Mouse (Mus musculus) thymus, postnatal 0 days (tissue): ENCODE results near the gene Gm47959. TPM values are rescaled to one million over a fixed set of nuclear protein-coding genes. Genes with fewer than 3 reads are reported as not detected.
"Not testable (repeated sequence)": the region's sequence is repeated elsewhere in the genome, so short reads cannot be mapped to it uniquely, and the experiment has no call there.

Source experiments
- DNase-seq: peaks from one replicate; pipeline ENCODE4 v3.0.0-alpha.2; 2015; ENCODE audit warnings: low spot score
- polyA plus RNA-seq: library from polyadenylated mRNA; unstranded; fragments of >200 nt; fragmentation: Nextera tagmentation; extraction: Ambion mirVana; gene quantifications from 2 replicates; pipeline ENCODE4 v1.2.1, GENCODE M21; 2015

Gene Gm47959
- not detected in 2 replicates for polyA plus RNA-seq

DNA sequence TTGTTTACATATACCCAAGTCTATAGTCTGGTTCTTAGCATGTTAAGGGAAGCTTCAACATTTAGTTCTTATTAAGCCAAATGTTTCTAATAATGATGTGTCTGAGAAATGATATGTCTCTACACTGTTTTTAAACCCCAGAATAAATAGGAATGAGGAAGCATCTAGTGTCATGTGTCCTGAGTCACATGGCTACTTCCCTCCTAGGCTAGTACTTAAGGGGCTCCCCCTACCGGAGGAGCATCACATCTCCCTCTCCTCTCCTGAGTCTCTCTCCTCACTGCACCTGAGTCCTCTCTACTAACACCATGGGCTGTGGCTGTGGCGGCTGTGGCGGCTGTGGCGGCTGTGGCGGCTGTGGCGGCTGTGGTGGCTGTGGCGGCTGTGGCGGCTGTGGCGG is at the start of gene Gm47959:
TSS of gene Gm47959 (plus strand) at position 243 of the 400 bp plus-strand sequence.
- not testable (repeated sequence) for DNase-seq

DNA sequence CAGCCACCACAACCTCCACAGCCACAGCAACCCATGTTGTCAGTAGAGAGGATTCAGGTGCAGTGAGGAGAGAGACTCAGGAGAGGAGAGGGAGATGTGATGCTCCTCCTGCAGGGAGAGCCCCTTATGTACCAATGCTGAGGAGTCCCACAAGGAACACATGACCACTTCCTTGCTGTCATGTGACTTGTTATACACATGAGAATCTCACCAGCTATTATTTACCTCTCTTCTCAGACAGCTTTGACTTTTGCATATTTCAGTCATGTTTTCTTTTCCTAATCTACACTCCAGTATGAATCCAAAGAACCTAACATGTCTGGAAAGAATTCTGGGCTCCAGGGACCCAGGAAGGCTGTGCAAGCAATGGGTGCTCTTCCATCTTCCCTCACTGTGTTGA is 44.4 kb upstream of the Gm47959 start, which contains the start of gene Gm7544:
TSS of gene Gm7544 (minus strand) at position 101 of the 400 bp plus-strand sequence.
- not testable (repeated sequence) for DNase-seq

DNA sequence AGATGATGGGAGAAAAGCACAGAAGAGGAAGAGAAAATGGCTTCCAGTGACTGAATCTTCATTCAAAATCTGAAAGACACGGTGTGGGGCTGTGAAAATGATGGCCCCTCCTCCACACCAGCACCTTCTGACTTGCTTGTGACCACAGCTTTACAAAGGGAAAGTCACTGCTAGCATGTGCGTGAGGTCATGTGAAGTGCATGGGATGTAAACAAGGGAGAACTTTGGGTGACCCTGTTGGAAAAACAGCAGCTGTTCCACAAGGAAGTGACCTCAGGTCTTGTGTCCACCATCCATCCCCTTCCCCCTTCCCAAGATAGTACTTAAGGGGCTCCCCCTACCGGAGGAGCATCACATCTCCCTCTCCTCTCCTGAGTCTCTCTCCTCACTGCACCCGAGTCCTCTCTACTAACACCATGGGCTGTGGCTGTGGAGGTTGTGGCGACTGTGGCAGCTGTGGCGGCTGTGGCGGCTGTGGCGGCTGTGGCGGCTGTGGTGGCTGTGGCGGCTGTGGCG is 40.4 kb upstream of the Gm47959 start, which contains the start of gene Gm47955:
TSS of gene Gm47955 (plus strand) at position 417 of the 516 bp plus-strand sequence.
- no peak for DNase-seq

DNA sequence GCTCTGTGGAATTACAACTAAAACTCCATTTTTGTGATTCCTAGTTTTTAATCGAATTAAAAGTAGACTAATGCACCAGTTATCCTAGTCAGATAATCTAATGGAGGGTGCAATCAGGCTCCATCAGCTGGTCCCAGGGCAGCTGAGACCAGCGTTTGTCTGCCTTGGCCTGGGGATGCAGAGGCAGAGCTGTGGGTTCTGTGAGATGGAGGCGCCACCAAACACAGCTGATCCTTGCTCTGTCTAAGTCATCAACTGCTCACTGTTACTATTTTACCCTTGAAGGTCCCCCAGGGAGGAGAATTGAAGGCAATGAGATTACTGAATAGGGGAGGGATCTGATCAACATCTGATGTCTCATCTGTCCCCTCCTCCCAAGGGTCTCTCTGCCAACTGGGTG is 33.9 kb upstream of the Gm47959 start:
- DNase-seq, result no peak

- no peak for DNase-seq
Observed at GRCm38 (mm10) chr1:82972046-82972445, 28.3 kb upstream of the Gm47959 start.

DNA sequence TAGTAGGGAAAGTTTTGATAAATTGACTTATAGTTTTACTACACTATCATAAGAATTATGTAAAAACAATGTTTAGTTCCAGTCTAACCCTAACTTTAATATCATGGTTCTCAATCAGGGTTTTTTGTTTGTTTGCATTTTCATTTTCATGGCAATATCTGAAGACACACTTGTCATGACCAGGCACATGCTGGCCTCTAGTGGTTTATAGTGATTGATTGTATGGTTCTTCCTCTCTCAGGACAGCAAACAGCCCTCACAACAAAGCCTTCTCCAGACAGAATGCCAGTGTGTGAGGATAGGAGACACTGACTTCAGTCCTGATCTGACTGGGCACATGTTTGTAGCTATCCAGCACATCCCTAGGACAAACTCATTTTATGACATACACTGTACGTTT is 27.1 kb upstream of the Gm47959 start:
- no peak for DNase-seq

GRCm38 (mm10) chr1:82973901-82974300 is 26.4 kb upstream of the Gm47959 start:
- DNase-seq, result peak; percentile 55

DNA sequence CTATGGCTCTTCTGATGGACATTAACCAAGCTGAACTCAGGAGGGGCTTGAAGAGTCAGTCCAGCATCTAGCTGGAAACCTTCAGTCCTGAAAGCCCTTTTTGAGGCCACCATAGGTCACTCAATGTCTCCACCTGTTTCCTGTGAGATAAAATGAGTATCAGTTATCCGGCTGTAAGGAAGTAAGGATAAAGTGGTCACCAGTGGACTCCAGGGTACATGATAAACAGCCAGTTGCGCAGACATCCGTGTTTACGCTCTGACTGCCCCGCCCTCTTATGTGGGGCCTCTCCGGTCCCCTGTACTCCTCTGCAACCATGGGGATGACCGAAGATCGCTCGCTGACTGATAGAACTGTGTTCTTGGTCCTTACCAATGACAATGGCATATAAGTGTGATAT is 26.0 kb upstream of the Gm47959 start:
- DNase-seq, result no peak

DNA sequence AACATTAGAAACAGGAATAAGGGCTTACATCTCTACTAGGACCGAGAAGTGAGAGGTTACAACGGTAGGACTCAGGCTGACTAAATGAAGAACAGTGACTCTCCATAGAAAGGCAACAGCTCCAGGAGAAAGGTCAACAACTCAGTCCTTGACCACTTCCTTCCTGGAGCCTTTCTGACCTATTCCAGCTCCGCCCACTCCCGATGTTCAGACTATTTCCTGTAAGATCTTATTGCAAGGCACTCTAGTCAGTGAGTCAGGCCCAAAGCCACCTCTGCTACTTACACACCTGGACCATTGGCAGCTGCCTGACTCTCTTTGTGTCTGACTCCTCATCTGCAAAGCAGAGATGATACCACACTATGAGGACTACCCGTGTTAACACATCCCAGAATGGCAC is 24.6 kb upstream of the Gm47959 start:
- no peak for DNase-seq

DNA sequence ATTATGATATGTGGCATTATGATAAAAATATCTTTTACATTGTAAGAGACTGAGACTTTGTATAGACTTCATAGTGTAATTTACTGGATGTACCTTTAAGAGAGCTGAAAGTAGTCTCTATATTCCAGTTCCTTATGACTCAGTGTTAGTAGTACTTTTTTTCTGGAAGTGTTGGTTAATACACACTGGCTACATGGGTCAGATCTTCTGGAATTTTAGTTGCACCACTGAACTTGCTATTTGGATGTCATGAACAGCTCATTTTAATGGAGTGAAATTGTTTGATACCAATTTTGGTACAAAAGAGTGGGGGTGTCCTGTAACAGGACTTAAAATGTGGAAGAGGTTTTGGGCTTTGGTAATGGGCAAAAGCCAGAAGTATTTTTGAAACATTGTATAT is 22.5 kb upstream of the Gm47959 start:
- DNase-seq, result no peak

- no peak for DNase-seq
Observed at GRCm38 (mm10) chr1:82986738-82987137, 13.6 kb upstream of the Gm47959 start.

GRCm38 (mm10) chr1:82987530-82988198 is 12.7 kb upstream of the Gm47959 start:
- peak; percentile 68 for DNase-seq

DNA sequence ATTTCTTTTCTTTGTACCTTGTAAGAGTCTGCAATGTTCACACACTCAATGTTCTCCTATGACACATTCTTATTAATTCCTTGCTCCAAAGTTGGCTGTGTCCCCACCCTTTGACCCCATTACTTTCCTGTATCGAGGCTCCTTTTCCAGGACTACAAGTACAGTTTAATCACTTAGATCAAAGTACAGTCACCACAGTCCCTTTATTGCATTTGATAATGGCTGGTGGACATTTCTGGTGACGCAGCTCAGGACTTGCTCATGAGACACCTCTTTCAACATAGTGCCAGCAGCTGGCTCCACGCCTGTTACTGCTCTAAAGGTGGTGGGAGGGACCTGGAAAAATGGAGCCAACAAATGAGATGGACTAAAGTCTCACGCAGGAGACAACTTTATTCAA is 9.3 kb upstream of the Gm47959 start:
- no peak for DNase-seq

DNA sequence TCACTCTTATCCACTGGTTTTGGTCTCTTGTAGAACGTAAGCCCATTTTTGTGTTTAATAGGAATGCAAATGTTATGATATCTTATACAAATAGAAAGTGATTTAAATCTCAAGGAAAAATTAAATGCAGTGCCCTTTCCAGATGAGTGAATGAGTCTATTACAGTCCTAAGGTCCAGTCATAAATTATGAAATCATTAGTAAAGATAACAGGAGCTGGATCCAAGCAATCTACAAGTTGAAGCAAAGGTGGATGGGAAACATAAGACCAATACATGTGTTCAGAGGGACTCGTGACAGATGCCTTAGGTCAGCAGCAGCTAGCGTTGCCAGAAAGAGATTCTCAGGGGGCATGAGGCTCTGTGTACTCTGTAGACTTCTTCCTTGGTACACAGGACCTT is 8.8 kb upstream of the Gm47959 start:
- DNase-seq, result no peak

GRCm38 (mm10) chr1:82992093-82992492 is 8.3 kb upstream of the Gm47959 start:
- DNase-seq, result no peak

GRCm38 (mm10) chr1:82993947-82994346 is 6.4 kb upstream of the Gm47959 start:
- no peak for DNase-seq

DNA sequence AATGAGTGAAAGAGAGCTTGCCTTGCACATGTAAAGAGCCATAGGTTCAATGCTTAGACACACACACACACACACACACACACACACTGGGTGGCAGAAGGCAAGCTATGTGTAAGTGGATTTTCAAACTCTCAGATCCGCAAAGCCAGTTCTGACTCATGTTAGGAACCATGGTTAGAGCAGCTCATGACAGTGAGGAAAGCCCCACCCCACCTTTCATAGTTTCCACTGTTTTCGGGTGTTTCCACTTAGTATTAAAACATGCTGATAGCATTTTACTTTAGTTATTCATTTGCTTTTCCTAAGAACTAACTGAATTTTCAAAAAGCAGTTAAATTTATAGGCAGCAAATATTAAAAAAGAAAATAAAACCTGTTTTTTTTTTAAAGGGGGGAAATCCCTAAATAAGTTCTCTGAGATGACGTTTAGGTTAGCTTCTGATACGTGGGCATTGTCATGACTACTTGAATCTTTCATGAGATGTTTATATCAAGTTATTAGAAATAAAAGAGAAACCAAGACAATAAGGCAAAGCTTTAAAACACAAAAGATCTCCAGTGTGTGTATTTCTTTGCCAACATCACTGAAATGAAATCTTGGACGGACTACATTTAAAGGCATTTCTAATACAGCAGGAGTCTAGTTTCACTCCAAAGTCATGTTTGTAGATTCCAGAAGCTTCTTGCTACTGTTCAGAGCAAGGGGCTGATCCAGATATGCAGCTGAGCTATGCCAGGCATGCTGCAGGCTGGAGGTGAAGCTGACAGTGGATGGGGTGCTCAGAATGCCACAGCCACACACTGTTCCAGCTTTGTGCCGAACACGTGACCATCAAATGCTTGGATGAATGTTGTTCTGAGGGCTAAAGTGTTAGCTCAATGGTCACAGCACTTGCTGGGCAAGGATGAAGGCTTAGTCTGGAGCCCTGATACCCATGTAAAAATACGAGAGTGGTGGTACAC is 6.2 kb downstream of the Gm47959 start:
- DNase-seq, result no peak

DNA sequence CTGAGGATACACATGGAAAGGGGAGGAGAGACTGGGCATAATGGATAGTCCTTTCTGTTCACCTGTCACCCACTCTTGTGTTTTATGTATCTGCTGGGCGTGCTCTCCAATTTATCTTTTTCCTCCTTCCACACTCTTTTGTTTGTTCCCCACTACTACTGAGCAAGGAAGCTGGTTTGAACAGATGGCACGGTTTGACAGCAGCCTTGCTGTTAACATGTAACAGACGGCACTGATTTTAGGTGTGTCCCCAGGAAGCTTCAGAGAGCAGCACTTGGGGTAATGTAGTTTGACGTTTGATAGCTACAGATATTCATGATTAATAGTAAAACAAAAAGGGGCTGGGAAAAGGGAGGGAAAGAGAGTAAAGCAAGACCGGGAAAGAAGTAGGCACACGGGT is 7.1 kb downstream of the Gm47959 start:
- no peak for DNase-seq

DNA sequence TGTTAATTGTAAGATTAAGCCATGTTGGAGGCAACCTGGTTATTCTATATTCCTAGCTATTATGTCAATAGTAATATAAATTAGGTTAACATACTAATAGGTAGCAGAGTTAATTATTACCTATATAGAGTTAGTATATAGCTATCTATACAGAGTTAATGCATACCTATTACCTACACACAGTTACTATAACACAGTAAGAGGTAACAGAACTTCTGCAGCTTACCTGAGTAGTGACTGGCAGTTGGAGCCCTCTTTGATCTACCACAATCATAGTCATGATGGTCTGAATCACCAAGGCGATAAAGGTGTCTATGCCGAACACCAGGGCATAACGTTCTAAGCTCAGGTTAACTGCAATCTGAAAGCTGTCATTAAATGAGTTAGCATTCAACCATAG is 14.1 kb downstream of the Gm47959 start:
- no peak for DNase-seq

DNA sequence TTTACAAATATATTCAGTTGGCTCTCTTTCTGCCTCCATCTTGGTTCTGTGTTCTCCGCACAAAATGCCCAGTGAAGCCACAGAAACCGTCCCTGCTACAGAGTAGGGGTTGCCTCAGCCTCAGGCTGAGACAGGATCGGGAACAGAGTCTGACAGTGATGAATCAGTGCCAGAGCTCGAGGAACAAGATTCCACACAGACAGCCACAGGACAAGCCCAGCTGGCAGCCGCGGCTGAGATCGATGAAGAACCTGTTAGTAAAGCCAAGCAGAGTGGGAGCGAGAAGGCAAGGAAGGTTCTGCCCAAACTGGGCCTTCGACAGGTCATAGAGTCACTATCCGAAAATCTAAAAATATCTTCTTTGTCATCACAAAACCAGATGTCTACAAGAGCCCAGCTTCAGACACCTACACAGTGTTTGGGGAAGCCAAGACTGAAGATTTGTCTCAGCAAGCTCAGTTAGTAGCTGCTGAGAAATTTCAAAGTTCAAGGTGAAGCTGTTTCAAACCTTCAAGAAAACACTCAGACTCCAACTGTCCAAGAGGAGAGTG is 15.1 kb downstream of the Gm47959 start:
- DNase-seq, result no peak

DNA sequence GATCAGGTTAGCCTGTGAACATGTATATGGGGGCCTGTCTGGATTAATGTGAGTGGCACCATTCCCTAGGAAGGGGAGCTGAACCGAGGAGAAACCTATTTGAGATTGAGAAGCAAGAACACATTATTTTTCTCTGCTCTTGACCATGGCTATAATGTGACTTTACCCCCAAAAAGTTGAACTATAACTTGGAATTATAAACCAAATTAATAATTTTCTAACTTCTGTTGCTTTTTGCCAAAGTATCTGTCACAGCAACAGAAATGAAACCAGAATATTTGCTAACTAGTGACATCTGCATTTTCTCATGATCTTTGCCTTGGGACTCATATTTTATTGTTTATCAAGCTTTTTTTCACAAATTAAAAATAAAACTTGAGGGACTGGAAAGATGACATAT is 16.2 kb downstream of the Gm47959 start:
- DNase-seq, result no peak

DNA sequence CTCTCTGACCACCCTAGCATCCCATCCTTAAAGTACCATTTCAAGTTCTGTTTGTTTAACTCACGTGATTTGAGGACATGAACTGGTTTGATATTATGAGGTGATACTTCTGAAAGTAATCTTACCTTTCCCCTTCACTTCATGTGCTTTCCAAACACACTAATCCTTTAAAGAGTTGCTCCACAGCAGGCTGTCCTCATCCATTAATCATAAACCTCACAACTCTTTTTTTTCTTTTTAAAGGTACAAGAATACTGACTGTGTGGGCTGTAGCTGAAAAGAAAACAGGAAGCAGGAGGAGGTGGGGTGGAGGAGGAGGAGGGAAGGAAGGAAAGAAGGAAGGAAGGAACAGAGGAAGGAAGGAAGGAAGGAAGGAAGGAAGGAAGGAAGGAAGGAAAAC is 31.6 kb downstream of the Gm47959 start:
- DNase-seq, result no peak
